Mouse (Mus musculus) C3H10T1/2 (cell line): Measurements from ENCODE around the gene Acp7. TPM values are rescaled to one million over a fixed set of nuclear protein-coding genes. Genes with fewer than 3 reads are reported as not detected.

Source experiments
- polyA plus RNA-seq, 2 experiments: library from polyadenylated mRNA; unstranded; fragments of >200 nt; fragmentation: generic; extraction: Trizol; gene quantifications; one replicate each; pipeline ENCODE4 v1.2.1; 2012; ENCODE audit warnings: missing spikeins in 2 of 2

Gene Acp7
- polyA plus RNA-seq, result not detected

DNA sequence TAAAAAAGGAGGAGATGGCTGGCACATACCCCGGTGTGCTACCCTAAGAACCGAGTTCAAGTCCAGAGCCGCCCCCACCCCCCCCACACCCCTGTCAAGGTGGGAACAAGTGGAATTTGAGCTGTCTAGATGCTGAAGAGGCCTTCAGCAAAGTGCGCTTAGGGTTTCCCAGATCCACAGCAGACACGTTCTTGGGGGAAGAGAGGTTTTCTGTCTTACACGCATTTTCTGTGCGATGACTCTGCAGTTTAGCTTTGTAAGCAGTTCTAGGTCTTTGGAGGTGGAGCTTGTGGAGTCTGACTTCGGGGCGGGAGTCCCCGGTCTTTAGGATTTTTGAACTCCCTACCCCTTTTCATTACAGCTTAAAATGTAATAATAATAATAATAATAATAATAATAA lies at the start of gene Acp7:
TSS of gene Acp7 (minus strand) at position 260 of the 400 bp plus-strand sequence.

DNA sequence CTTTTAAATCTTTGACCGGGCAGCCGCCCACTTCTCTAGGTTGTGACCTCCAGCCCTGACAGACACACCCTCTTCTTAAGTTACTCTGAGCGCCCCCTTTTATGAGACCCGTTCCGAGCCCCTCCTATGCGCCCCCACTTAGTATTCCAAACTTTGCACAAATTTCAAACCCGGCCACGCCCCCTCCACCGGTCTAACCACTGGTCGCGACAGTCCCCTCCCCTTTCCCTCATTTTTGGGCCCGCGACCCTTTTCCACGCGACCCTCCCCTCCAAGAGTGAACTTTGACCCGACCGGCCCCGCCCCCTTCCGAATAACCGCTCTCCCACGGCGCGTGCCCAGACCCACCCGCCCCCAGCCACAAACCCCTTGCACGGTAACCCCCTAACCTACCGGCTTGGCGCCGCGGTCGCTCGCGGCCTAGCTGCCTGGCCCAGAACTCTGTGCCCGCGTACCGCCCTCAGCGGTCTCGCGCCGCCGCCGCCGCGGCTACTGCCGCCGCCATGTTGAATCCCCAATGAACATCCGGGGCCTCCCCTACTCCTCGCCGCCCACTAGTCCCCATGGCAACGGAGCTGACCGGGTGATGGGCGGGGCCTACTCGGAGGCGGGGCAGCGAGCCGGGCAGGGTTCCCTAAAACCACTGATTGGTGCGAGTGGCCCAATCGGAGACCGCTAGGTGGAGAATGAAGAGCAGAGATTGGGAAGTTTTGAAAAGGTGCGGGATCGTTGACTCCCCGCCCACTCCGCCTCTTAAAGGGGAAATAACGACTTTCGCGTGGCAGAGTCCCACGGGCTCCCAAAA lies 33.3 kb downstream of the Acp7 start, which contains the start of the genes Samd4b and Pak4:
TSS of gene Samd4b (minus strand) at position 503 of the 805 bp plus-strand sequence.
TSS of gene Pak4 (minus strand) at position 544 of the 805 bp plus-strand sequence.

Other genes starting within 250 kb of the Acp7 start
- gene Med29, start 238.6 kb downstream of the Acp7 start, polyA plus RNA-seq, result 10 to 100 TPM; 42.7 to 61.9 TPM
- gene Paf1, start 238.4 kb downstream of the Acp7 start, polyA plus RNA-seq, result 10 to 100 TPM; 14.8 to 40.0 TPM
- gene Gmfg, start 193.9 kb downstream of the Acp7 start, polyA plus RNA-seq, result under 1 TPM; 0.14 to 0.22 TPM
- gene Lrfn1, start 179.4 kb downstream of the Acp7 start, polyA plus RNA-seq, result under 1 TPM; 0.01 to 0.11 TPM
- not detected for gene Ifnl2, start 120.9 kb downstream of the Acp7 start, polyA plus RNA-seq
- not detected for gene Ifnl3, start 108.5 kb downstream of the Acp7 start, polyA plus RNA-seq
- gene Sycn, start 90.4 kb downstream of the Acp7 start, polyA plus RNA-seq, result not detected
- not detected for gene Nccrp1, start 84.1 kb downstream of the Acp7 start, polyA plus RNA-seq
- gene Samd4b, start 33.2 kb downstream of the Acp7 start, polyA plus RNA-seq, result 10 to 100 TPM; 14.8 to 48.1 TPM
- 10 to 100 TPM; 15.0 to 33.1 TPM for gene Pak4, start 33.1 kb downstream of the Acp7 start, polyA plus RNA-seq
- not detected for gene Fbxo27, start 61.5 kb upstream of the Acp7 start, polyA plus RNA-seq
- 1 to 10 TPM in 1 of 2 experiments, under 1 TPM in 1; 0.95 to 6.2 TPM for gene Fbxo17, start 85.5 kb upstream of the Acp7 start, polyA plus RNA-seq
- 100 to 1,000 TPM; 146 to 201 TPM for gene Mrps12, start 110.5 kb upstream of the Acp7 start, polyA plus RNA-seq
- 10 to 100 TPM; 10.5 to 14.6 TPM for gene Sars2, start 110.7 kb upstream of the Acp7 start, polyA plus RNA-seq
- not detected for gene Ccer2, start 124.8 kb upstream of the Acp7 start, polyA plus RNA-seq
- 100 to 1,000 TPM in 1 of 2 experiments, 10 to 100 TPM in 1; 54.4 to 105 TPM for gene Sirt2, start 135.4 kb upstream of the Acp7 start, polyA plus RNA-seq
- gene Nfkbib, start 136.2 kb upstream of the Acp7 start, polyA plus RNA-seq, result 10 to 100 TPM; 35.1 to 38.9 TPM
- gene Rinl, start 157.6 kb upstream of the Acp7 start, polyA plus RNA-seq, result under 1 TPM; 0.05 to 0.70 TPM
- gene Hnrnpl, start 177.2 kb upstream of the Acp7 start, polyA plus RNA-seq, result 100 to 1,000 TPM; 106 to 235 TPM
- gene Ech1, start 193.9 kb upstream of the Acp7 start, polyA plus RNA-seq, result 100 to 1,000 TPM in 1 of 2 experiments, 10 to 100 TPM in 1; 75.3 to 378 TPM
- gene Lgals4, start 202.5 kb upstream of the Acp7 start, polyA plus RNA-seq, result 1 to 10 TPM in 1 of 2 experiments, not detected in 1; 7.4 TPM
- 1 to 10 TPM in 1 of 2 experiments, under 1 TPM in 1; 0.15 to 2.3 TPM for gene Lgals7, start 232.5 kb upstream of the Acp7 start, polyA plus RNA-seq